ENCODE assay signal across 26 mouse cellular contexts in genomic region chr7:73856908-73857307, GRCm38 (mm10).
"Had no signal": no experiment of that assay in that cellular context is flagged by ENCODE, and none has a peak within 500 bp of the region (broad histone marks: within the 10 kb centered on the region; RNA-seq: fewer than 3 reads in every experiment).

No protein-coding gene starts in this region.

- ATAC-seq: hindbrain, embryonic 16.5 days; inflammation-experienced regulatory T-cells, adult 6 months; intestine, embryonic 15.5 days; intestine, postnatal 0 days had no signal

- H3K9ac ChIP-seq: heart, embryonic 12.5 days; hindbrain, embryonic 12.5 days; hindbrain, embryonic 14.5 days; intestine, embryonic 15.5 days; limb, embryonic 12.5 days had no signal

- H3K27me3 ChIP-seq: hindbrain, embryonic 12.5 days; intestine, embryonic 15.5 days; limb, embryonic 12.5 days had no signal

- DNase-seq: gastrocnemius, adult 2 months; gastrocnemius, postnatal 10 days; gastrocnemius, postnatal 25 days; heart, adult 18-20 months; heart, postnatal 10 days; heart, postnatal 4 days; kidney, adult 18-20 months; kidney, adult 8-10 months; kidney, postnatal 10 days; kidney, postnatal 25 days; kidney, postnatal 4 days; liver had no signal

- H3K4me2 ChIP-seq: heart, embryonic 12.5 days; hindbrain, embryonic 12.5 days; hindbrain, embryonic 14.5 days; intestine, embryonic 15.5 days; limb, embryonic 12.5 days; liver, embryonic 11.5 days had no signal

- H3K4me3 ChIP-seq: gastrocnemius, adult 2 months; heart, embryonic 10.5 days; heart, embryonic 12.5 days; hindbrain, embryonic 10.5 days; hindbrain, embryonic 12.5 days; intestine, embryonic 15.5 days; layer of hippocampus, adult 2 months; left cerebral cortex, adult 2 months; limb, embryonic 10.5 days; limb, embryonic 12.5 days had no signal

- H3K4me1 ChIP-seq: heart, embryonic 10.5 days; heart, embryonic 12.5 days; hindbrain, embryonic 10.5 days; hindbrain, embryonic 12.5 days; intestine, embryonic 15.5 days; limb, embryonic 10.5 days had no signal

- H3K36me3 ChIP-seq: heart, embryonic 10.5 days; heart, embryonic 12.5 days; hindbrain, embryonic 10.5 days; hindbrain, embryonic 12.5 days; intestine, embryonic 15.5 days; limb, embryonic 10.5 days; limb, embryonic 12.5 days had no signal

- H3K27ac ChIP-seq: gastrocnemius, adult 2 months; heart, embryonic 10.5 days; hindbrain, embryonic 10.5 days; hindbrain, embryonic 12.5 days; hindbrain, embryonic 14.5 days; intestine, embryonic 15.5 days; layer of hippocampus, adult 2 months; left cerebral cortex, adult 2 months; limb, embryonic 10.5 days; limb, embryonic 12.5 days had no signal

- H3K9me3 ChIP-seq: heart, embryonic 10.5 days; heart, embryonic 12.5 days; hindbrain, embryonic 10.5 days; intestine, embryonic 15.5 days; limb, embryonic 10.5 days; limb, embryonic 12.5 days had no signal
